Mouse (Mus musculus) hindbrain, postnatal 0 days (tissue): ENCODE data around the gene Kpna7. TPM values are rescaled to one million over a fixed set of nuclear protein-coding genes. Genes with fewer than 3 reads are reported as not detected.
"Not testable (repeated sequence)": the region's sequence is repeated elsewhere in the genome, so short reads cannot be mapped to it uniquely, and the experiment has no call there.

Experiments
- ATAC-seq: fragments of 200-750 bp; cut with Nextera tagmentation; 2 replicates; pipeline ENCODE4 v1.8.0; 2017; ENCODE audit warnings: mild to moderate bottlenecking, moderate TSS enrichment, moderate library complexity
- DNase-seq: peaks from one replicate; pipeline ENCODE4 v3.0.0-alpha.2; 2015; ENCODE audit warnings: low spot score
- H3K27ac ChIP-seq: fragments of 300-500 bp; sonication (generic); 2 replicates; pipeline ENCODE4 v1.5.1; 2014; ENCODE audit warnings: mild to moderate bottlenecking
- H3K27me3 ChIP-seq: fragments of 300-500 bp; sonication (generic); 2 replicates; pipeline ENCODE4 v1.6.1; 2014; ENCODE audit warnings: low read length, mixed read lengths; ENCODE audit not compliant: insufficient read depth
- H3K36me3 ChIP-seq: fragments of 300-500 bp; sonication (generic); 2 replicates; pipeline ENCODE4 v1.6.1; 2014; ENCODE audit warnings: low read length, mixed read lengths; ENCODE audit not compliant: insufficient read depth
- H3K4me1 ChIP-seq: fragments of 300-500 bp; sonication (generic); 2 replicates; pipeline ENCODE4 v1.6.1; 2014; ENCODE audit warnings: antibody characterized with exemption, low read length, mixed read lengths; ENCODE audit not compliant: insufficient read depth
- H3K4me2 ChIP-seq: fragments of 300-500 bp; sonication (generic); 2 replicates; pipeline ENCODE4 v1.6.1; 2014; ENCODE audit warnings: low read depth, mild to moderate bottlenecking, low read length, moderate library complexity, mixed read lengths
- H3K4me3 ChIP-seq: fragments of 300-500 bp; sonication (generic); 2 replicates; pipeline ENCODE4 v1.5.1; 2014; ENCODE audit warnings: low read length
- H3K9ac ChIP-seq: fragments of 300-500 bp; sonication (generic); replicated peaks from 2 replicates; pipeline ENCODE4 v1.6.1; 2014; ENCODE audit warnings: mild to moderate bottlenecking, low read length, moderate library complexity, mixed read lengths
- H3K9me3 ChIP-seq: fragments of 300-500 bp; sonication (generic); 2 replicates; pipeline ENCODE4 v1.6.1; 2016; ENCODE audit warnings: low read length, mixed read lengths
- CTCF ChIP-seq: IDR thresholded peaks from 2 replicates; pipeline ENCODE4 v1.5.1; 2016; ENCODE audit warnings: antibody characterized with exemption, control low read depth, low read depth
- WGBS: fragments of 180-500 bp; shearing (Covaris S2); extraction: QIAGEN DNeasy Blood & Tissue Kit; methylation state at CpG from one replicate; pipeline ENCODE4 v1.1.7; 2014; 5-methylcytosine and 5-hydroxymethylcytosine counted together
- polyA plus RNA-seq: library from polyadenylated mRNA; unstranded; fragments of >200 nt; fragmentation: Nextera tagmentation; extraction: Ambion mirVana; gene quantifications from 2 replicates; pipeline ENCODE4 v1.2.1, GENCODE M21; 2015
- total RNA-seq: library from RNA; depleted of rRNA; stranded (reverse); fragments of >200 nt; gene quantifications from 2 replicates; pipeline ENCODE4 v1.2.3, GENCODE M21; 2014

Kpna7 gene
- total and polyA plus RNA-seq, 2 experiments from 2014 or later, result 0.09 TPM; not detected in 1

- H3K9ac ChIP-seq, result no peak overlapping the region
- no peaks in the 10 kb centered on the region for H3K27me3 ChIP-seq
- no peak overlapping the region for H3K27ac ChIP-seq
- H3K4me1 ChIP-seq, result no peaks in the 10 kb centered on the region
- no peaks in the 10 kb centered on the region for H3K36me3 ChIP-seq
- TF ChIP-seq CTCF, result peak; percentile 42
- DNase-seq (peak; percentile 9), ATAC-seq (no peak)
- 48% methylated on average over 4 of the region's 4 CpGs for WGBS
- H3K4me3 ChIP-seq, result no peak overlapping the region
- no peak overlapping the region for H3K4me2 ChIP-seq
- H3K9me3 ChIP-seq, result no peaks in the 10 kb centered on the region
Measured at GRCm38 (mm10) chr5:145041628-145042027, 42.2 kb downstream of the Kpna7 start.

- not testable (repeated sequence) for H3K36me3 ChIP-seq, H3K4me1 ChIP-seq, ATAC-seq, H3K27me3 ChIP-seq, H3K9ac ChIP-seq, H3K27ac ChIP-seq, H3K4me3 ChIP-seq, H3K4me2 ChIP-seq, H3K9me3 ChIP-seq, DNase-seq
- WGBS, result 69% methylated on average over 5 of the region's 5 CpGs
Measured at GRCm38 (mm10) chr5:145032391-145032790, 51.4 kb downstream of the Kpna7 start, which contains the start of gene Gm4871. Gene Gm4871 (minus strand): TSS chr5:145032754.

GRCm38 (mm10) chr5:145030476-145030875 is 53.4 kb downstream of the Kpna7 start:
- not testable (repeated sequence) for H3K9me3 ChIP-seq, DNase-seq, H3K4me1 ChIP-seq, H3K27ac ChIP-seq, H3K4me2 ChIP-seq, H3K9ac ChIP-seq, H3K36me3 ChIP-seq, ATAC-seq, H3K27me3 ChIP-seq, H3K4me3 ChIP-seq
- 76% methylated on average over 1 of the region's 1 CpGs for whole genome bisulfite sequencing

- H3K36me3 ChIP-seq, H3K27ac ChIP-seq, ATAC-seq, H3K27me3 ChIP-seq, H3K4me2 ChIP-seq, H3K9ac ChIP-seq, H3K4me3 ChIP-seq, H3K4me1 ChIP-seq, H3K9me3 ChIP-seq: not testable (repeated sequence)
- 73% methylated on average over 1 of the region's 1 CpGs for WGBS
- DNase-seq, result peak; percentile 8
Measured at GRCm38 (mm10) chr5:145020712-145021111, 63.1 kb downstream of the Kpna7 start.

GRCm38 (mm10) chr5:145020254-145020653 is 63.6 kb downstream of the Kpna7 start:
- not testable (repeated sequence) for H3K36me3 ChIP-seq, H3K4me3 ChIP-seq, H3K9ac ChIP-seq, H3K4me2 ChIP-seq, H3K27ac ChIP-seq, H3K9me3 ChIP-seq, DNase-seq, H3K27me3 ChIP-seq, ATAC-seq, H3K4me1 ChIP-seq
- 50% methylated on average over 1 of the region's 1 CpGs for WGBS

GRCm38 (mm10) chr5:145016761-145017160 is 67.1 kb downstream of the Kpna7 start:
- not testable (repeated sequence) for H3K4me3 ChIP-seq, H3K36me3 ChIP-seq, H3K9ac ChIP-seq, H3K4me2 ChIP-seq, H3K4me1 ChIP-seq, ATAC-seq, H3K9me3 ChIP-seq, H3K27ac ChIP-seq, H3K27me3 ChIP-seq, DNase-seq
- TF ChIP-seq CTCF, result 0 out of 2 replicates have a peak, but pooled peaks have one; percentile 2
- WGBS, result 22% methylated on average over 2 of the region's 2 CpGs

- Histone ChIP-seq H3K9me3 (no peaks in the 10 kb centered on the region), H3K27me3 (no peaks in the 10 kb centered on the region), H3K36me3 (no peaks in the 10 kb centered on the region), H3K27ac (no peak overlapping the region), H3K4me1 (no peaks in the 10 kb centered on the region), H3K4me3 (no peak overlapping the region), H3K4me2 (no peak overlapping the region), H3K9ac (no peak overlapping the region)
- no peak for ATAC-seq
- no peak for TF ChIP-seq CTCF
- WGBS, result 83% methylated on average over 1 of the region's 1 CpGs
- DNase-seq, result no peak
Measured at GRCm38 (mm10) chr5:145014278-145014677, 69.6 kb downstream of the Kpna7 start.
